Mouse (Mus musculus) monocyte, adult 2 months (primary cell): ENCODE measurements around the gene Slc1a1.

Experiments used
- DNase-seq, 2 experiments: peaks; one replicate each; pipeline ENCODE4 v3.0.0; 2022; ENCODE audit warnings: low spot score in 2 of 2, low read depth in 1 of 2

Gene Slc1a1

GRCm38 (mm10) chr19:28834798-28835499 lies at the start of gene Slc1a1:
Gene Slc1a1, plus strand, starts transcription at chr19:28835049.
- DNase-seq = no peak

DNA sequence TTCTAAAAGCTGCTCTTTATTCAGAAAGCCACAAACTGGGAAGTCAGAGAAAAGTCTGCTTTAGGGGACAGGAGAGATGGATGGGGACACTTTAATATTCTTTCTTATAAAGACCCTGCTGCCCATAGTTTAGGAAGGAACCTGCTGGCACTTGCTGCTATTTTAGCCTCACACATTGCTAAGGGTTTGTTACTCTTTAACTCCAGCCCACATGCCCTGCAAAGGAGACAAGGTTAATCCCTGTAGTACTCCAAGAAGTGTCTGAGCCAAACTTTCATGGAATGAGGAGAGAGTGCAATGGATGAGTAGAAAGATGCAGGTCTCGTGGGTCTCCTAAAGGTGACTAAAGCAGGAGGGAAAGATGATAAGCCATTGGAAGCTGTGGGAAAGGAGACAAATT lies 44.7 kb upstream of the Slc1a1 start:
- DNase-seq = no peak

GRCm38 (mm10) chr19:28793307-28793706 lies 41.5 kb upstream of the Slc1a1 start:
- no peak for DNase-seq

DNA sequence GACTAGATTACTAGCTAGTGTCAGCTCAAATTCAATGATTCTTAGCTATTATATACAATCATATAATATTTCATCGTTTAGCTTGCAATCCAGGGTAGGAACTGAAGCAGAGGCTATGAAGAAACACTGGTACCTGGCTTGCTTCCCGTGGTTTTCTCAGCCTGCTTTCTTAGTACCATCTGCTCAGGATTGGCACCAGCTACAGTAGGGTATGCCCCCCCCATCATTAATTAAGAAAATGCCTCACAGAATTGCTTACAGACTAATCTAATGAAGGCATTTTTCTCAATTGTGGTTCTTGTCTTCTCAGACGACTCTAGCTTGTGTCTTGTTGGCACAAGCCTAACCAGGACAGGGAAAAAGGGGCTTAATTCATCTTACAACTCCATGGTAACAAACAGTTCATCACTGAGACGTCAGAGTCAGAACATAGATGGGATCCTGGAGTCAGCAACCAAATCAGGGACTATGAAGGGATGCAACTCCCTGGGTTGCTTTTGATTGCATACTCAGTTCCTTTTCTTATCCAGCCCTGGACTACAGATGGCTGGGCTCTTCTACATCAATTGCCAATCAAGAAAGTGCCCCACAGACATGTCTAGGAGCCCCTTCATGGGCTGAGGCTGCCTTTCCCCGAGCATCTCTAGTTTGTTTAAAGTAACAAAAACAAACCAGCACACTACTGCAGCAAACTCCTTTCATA lies 38.6 kb upstream of the Slc1a1 start:
- no peak for DNase-seq

- DNase-seq = no peak
These were observed 37.9 kb upstream of the Slc1a1 start for GRCm38 (mm10) chr19:28796966-28797365.

GRCm38 (mm10) chr19:28797611-28798010 lies 37.2 kb upstream of the Slc1a1 start:
- no peak for DNase-seq

GRCm38 (mm10) chr19:28800448-28800847 lies 34.4 kb upstream of the Slc1a1 start:
- DNase-seq = no peak

DNA sequence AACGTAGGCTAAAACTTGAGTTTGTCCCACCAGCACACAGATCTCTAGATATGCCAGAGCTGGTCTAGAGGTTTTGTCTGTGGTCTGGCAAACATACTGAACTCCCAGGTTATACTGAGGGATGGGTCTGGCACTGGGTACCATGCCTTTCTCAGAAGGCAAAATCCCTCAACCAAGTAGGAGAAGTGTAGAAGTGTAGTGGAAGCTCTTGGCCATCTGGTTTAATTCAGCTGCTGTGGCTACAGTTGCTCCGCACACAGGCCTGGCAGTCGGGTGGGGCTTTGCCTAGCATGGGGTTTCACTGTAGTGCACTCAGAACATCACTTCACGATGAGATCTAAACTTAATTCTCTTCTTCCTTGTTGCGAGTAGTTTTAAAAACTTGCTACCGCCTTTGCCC lies 28.6 kb upstream of the Slc1a1 start:
- DNase-seq = no peak

GRCm38 (mm10) chr19:28806821-28807496 lies 27.9 kb upstream of the Slc1a1 start:
- DNase-seq = no peak

GRCm38 (mm10) chr19:28807497-28807871 lies 27.4 kb upstream of the Slc1a1 start:
- no peak for DNase-seq

GRCm38 (mm10) chr19:28818286-28818685 lies 16.6 kb upstream of the Slc1a1 start:
- DNase-seq = no peak

- DNase-seq = no peak
These were observed 7.0 kb upstream of the Slc1a1 start for GRCm38 (mm10) chr19:28827697-28828328.

DNA sequence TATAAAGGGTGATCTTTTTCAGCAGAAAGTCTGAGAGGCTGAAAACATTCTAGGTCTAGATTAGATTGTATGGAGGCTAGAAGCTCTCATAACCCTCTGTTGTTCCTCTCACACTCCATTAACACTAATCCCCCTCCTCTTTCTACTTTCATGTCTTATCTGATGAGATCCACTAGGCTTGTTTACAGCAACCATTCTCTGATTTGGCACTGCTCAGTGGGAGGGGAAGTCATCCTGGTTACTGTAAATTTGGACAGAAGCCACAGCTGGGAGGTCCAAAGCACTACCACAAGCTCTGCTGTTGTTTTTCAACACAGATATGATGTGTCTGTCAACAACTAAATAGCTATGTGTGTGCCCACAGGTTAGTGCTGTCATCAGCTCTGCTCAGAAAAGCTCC lies 3.5 kb upstream of the Slc1a1 start:
- no peak for DNase-seq

DNA sequence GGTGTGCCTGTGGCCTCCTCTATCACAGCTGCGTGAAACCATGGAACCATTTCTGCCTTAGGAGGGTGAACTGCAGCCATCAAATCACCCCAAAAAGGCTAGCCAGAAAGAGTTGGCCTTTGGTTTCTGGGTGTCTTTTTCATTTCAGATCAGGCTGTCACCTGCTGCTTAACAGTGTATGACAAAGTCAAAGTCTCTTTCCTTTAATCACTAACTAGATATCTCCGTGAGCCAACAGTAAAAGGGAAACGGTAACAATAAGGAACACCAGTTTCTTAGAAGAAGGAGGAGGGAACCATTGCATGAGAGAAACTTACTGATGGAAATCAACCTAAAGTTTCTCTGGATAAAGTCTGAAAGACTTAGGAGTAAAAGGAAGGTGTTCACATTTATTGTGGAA lies 2.2 kb upstream of the Slc1a1 start:
- DNase-seq = no peak

GRCm38 (mm10) chr19:28834388-28834787 lies 461 bp upstream of the Slc1a1 start:
- no peak for DNase-seq

DNA sequence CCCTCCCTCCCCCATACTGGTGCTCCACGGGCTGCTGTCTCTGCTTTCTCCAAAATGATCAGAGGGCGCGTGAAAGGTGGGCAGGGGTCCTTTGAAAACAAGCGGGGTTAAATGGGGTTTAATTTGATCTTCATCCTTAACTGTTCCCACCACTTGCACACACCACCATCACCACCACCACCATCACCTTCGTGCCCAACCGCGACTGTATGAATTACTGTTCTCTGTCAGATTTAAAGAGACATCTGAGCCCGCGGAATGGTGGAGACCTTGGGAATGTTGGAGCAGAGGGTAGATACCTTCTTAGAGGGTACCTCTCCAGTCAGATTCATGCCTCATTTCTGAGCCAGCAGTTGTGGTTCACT lies 633 bp downstream of the Slc1a1 start:
- no peak for DNase-seq

- no peak for DNase-seq
These were observed 1.3 kb downstream of the Slc1a1 start for GRCm38 (mm10) chr19:28836116-28836515.

DNA sequence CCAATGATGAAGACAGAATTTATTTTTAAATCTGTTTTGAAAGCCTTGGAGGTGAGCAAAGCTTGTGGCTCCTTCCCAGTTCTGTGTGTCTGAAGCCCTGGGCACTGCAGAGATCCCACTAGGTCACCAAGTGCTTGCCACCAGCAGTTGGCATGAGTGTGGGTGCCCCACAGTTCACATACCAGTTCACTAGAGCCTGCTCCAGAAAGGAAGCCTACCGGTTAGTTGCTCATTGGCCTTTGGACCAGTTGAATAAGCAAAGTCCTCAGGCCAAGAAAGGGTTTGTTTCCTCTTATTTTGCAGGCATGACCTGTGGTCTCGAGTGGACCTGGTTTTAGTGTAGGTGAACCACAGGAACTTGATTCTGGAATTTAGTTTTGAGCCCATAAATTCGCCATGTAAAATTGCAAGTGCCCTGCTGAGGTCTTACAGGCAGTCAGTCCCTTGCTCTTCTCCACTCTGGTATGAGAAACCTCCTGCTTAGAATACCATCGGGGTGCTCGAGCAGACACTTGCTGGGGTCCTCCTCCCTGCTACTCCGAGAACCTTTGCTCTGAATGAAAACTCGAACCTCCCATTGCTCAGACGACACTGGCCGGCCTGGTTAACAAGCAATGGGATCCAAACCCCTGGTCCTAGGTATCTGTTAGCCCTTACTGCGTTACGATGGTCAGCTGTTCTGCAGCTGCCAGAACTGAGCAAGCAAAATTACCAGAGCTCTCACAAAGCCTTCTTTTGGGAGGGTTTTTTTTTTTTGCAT lies 2.0 kb downstream of the Slc1a1 start:
- no peak for DNase-seq

DNA sequence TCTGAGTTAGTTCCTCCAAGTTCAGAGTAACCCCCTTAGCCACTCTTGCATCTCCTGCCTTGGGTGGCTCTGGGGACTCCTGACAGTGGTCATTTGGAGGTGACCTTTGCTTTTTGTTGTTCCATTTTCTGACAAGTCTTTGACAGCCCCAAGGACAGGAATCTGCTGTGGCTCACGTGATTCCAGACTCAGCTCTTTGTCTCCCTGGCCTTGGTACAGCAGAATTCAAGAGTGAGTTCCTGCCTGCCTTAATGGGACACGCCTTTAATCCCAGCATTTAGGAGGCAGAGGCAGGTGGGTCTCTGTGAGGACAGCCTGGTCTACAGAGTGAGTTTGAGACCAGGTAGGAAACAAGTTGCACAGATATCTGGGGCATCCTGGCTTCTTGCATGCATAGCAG lies 3.9 kb downstream of the Slc1a1 start:
- no peak for DNase-seq

- DNase-seq = no peak
These were observed 10.3 kb downstream of the Slc1a1 start for GRCm38 (mm10) chr19:28844946-28845710.
